Mouse (Mus musculus): ENCODE measurements around the gene Agap2.

DNA sequence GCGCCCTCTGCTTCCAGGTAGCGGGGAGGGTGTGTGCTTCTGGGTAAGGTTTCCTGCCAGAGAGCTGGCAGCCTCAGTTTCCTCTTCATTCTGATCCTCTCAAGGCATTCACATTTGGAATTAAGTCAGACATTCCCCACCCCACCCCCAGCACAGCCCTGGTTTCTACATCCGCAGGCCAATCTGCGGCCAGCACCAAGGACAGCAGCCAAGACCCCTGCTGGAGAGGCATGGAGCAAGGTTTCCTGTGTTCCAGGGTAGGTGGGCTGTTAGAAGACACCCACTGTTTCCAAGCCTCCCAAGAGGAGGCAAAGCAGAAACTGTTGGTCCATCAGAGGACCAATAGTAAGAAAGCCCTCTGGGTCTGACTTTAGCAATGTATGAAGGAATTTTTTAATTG lies 20.4 kb upstream of the Agap2 start:
- TF ChIP-seq CTCF (IDR thresholded peaks at IDR 0.05; ENCODE audit: extremely low read depth, insufficient read length, insufficient replicate concordance, low read depth, low read length) (no peak), POLR2A (IDR thresholded peaks at IDR 0.05; ENCODE audit: low read depth, low read length) (no peak)
